Mouse (Mus musculus) embryonic facial prominence, embryonic 15.5 days (tissue): Measurements from ENCODE around the gene Mtor. TPM values are rescaled to one million over a fixed set of nuclear protein-coding genes. Genes with fewer than 3 reads are reported as not detected.
A peak's percentile ranks its signal among the peaks of the same experiment; 100 is the strongest.

Experiments used
- ATAC-seq: fragments of 200-750 bp; cut with Nextera tagmentation; 2 replicates; pipeline ENCODE4 v1.8.0; 2017; ENCODE audit warnings: low read depth, moderate TSS enrichment; ENCODE audit not compliant: insufficient number of reproducible peaks, low FRiP score, low TSS enrichment
- H3K27ac ChIP-seq: fragments of 300-500 bp; sonication (generic); replicated peaks from 2 replicates; pipeline ENCODE4 v1.5.1; 2015; ENCODE audit warnings: mild to moderate bottlenecking, inconsistent platforms
- H3K27me3 ChIP-seq: fragments of 300-500 bp; sonication (generic); 2 replicates; pipeline ENCODE4 v1.6.1; 2015; ENCODE audit warnings: inconsistent platforms
- H3K36me3 ChIP-seq: fragments of 300-500 bp; sonication (generic); 2 replicates; pipeline ENCODE4 v1.6.1; 2015; ENCODE audit warnings: mild to moderate bottlenecking, inconsistent platforms
- H3K4me1 ChIP-seq: fragments of 300-500 bp; sonication (generic); 2 replicates; pipeline ENCODE4 v1.6.1; 2015; ENCODE audit warnings: inconsistent platforms
- H3K4me2 ChIP-seq: fragments of 300-500 bp; sonication (generic); replicated peaks from 2 replicates; pipeline ENCODE4 v1.6.1; 2015; ENCODE audit warnings: mild to moderate bottlenecking, inconsistent platforms
- H3K4me3 ChIP-seq: fragments of 300-500 bp; sonication (generic); replicated peaks from 2 replicates; pipeline ENCODE4 v1.5.1; 2015; ENCODE audit warnings: mild to moderate bottlenecking, inconsistent platforms
- H3K9ac ChIP-seq: fragments of 300-500 bp; sonication (generic); 2 replicates; pipeline ENCODE4 v1.6.1; 2015; ENCODE audit warnings: inconsistent platforms
- H3K9me3 ChIP-seq: fragments of 300-500 bp; sonication (generic); replicated peaks from 2 replicates; pipeline ENCODE4 v1.6.1; 2016; ENCODE audit warnings: inconsistent platforms
- WGBS: fragments of 180-500 bp; shearing (Covaris S2); methylation state at CpG from one replicate; pipeline ENCODE4 v1.1.7; 2015; 5-methylcytosine and 5-hydroxymethylcytosine counted together
- polyA plus RNA-seq: library from polyadenylated mRNA; unstranded; fragments of >200 nt; fragmentation: Nextera tagmentation; extraction: Ambion mirVana; gene quantifications from 2 replicates; pipeline ENCODE4 v1.2.1, GENCODE M21; 2015

Mtor gene
- polyA plus RNA-seq, 1 experiment from 2014 or later = 14.9 TPM

- 91% methylated on average over 6 of the region's 6 CpGs for WGBS
- no peak for ATAC-seq
- peaks cover 71% of the 10 kb centered on the region for H3K36me3 ChIP-seq
- no peak overlapping the region for H3K27ac ChIP-seq
- no peaks in the 10 kb centered on the region for H3K27me3 ChIP-seq
- no peaks in the 10 kb centered on the region for H3K9me3 ChIP-seq
- no peaks in the 10 kb centered on the region; the same call in 1 of the 2 replicates for H3K4me1 ChIP-seq
- no peak overlapping the region for H3K4me3 ChIP-seq
- no peak overlapping the region for H3K4me2 ChIP-seq
- no peak overlapping the region for H3K9ac ChIP-seq
These were observed 46.7 kb downstream of the Mtor start for GRCm38 (mm10) chr4:148495160-148495559.

- no peak overlapping the region for H3K9ac ChIP-seq
- peaks cover 63% of the 10 kb centered on the region for H3K36me3 ChIP-seq
- H3K27ac ChIP-seq = no peak overlapping the region
- no peaks in the 10 kb centered on the region for H3K9me3 ChIP-seq
- ATAC-seq = peak; percentile 47
- H3K4me2 ChIP-seq = no peak overlapping the region
- H3K4me1 ChIP-seq = no peaks in the 10 kb centered on the region
- no peaks in the 10 kb centered on the region for H3K27me3 ChIP-seq
- WGBS = 79% methylated on average over 25 of the region's 25 CpGs
- H3K4me3 ChIP-seq = no peak overlapping the region
These were observed 47.7 kb downstream of the Mtor start for GRCm38 (mm10) chr4:148495874-148496689.

DNA sequence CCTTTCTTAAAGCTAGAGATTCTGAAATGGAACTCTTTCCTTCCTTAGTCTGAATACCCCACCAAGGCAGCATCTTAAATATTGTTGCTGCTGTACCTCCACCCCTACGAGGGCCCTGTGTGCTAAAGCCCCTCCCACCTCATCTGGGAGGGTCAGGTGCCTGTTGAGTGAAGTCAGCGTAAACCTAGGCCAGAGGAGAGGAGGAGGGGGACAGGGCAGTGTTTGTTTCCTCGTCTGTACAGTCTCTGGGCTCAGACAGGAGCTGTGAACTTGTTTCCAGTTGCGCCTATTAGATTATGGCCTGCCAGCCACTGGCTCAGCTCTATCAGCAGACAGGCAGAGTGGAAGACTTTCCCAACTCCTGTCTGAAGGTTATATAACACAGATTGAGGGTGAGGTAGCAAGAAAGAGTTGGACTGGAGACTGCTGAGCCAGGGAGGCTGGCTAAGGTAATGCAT lies 52.0 kb downstream of the Mtor start, which contains the start of gene Angptl7:
Angptl7 (minus strand) TSS at position 51 of the 458 bp plus-strand sequence.
- no peaks in the 10 kb centered on the region for H3K27me3 ChIP-seq
- ATAC-seq = no peak
- H3K9me3 ChIP-seq = no peaks in the 10 kb centered on the region
- H3K4me2 ChIP-seq = no peak within 1 kb of the TSS
- H3K36me3 ChIP-seq = peaks cover 69% of the 10 kb centered on the region
- H3K9ac ChIP-seq = no peak within 1 kb of the TSS
- no peaks in the 10 kb centered on the region for H3K4me1 ChIP-seq
- H3K27ac ChIP-seq = no peak within 1 kb of the TSS
- H3K4me3 ChIP-seq = no peak within 1 kb of the TSS
- WGBS = 57% methylated on average over 4 of the region's 4 CpGs

- WGBS = 59% methylated on average over 8 of the region's 8 CpGs
- Histone ChIP-seq H3K4me3 (no peak overlapping the region), H3K4me2 (no peak overlapping the region), H3K27ac (no peak overlapping the region), H3K27me3 (no peaks in the 10 kb centered on the region), H3K4me1 (peaks cover 9% of the 10 kb centered on the region; the same call in 1 of the 2 replicates), H3K36me3 (peaks cover 58% of the 10 kb centered on the region), H3K9ac (no peak overlapping the region), H3K9me3 (no peaks in the 10 kb centered on the region)
- no peak for ATAC-seq
These were observed 56.1 kb downstream of the Mtor start for GRCm38 (mm10) chr4:148504497-148504959.

GRCm38 (mm10) chr4:148507585-148507984 lies 59.2 kb downstream of the Mtor start:
- peaks cover 17% of the 10 kb centered on the region for H3K4me1 ChIP-seq

GRCm38 (mm10) chr4:148508084-148508849 lies 59.9 kb downstream of the Mtor start:
- 90% methylated on average over 14 of the region's 14 CpGs for WGBS
- 0 out of 2 replicates have a peak overlapping the region, but pooled peaks have one; percentile 44 for H3K27ac ChIP-seq
- peaks cover 17% of the 10 kb centered on the region for H3K4me1 ChIP-seq

More at GRCm38 (mm10) chr4:148507585-148507984, 59.2 kb downstream of the Mtor start:
- Histone ChIP-seq H3K36me3 (peaks cover 49% of the 10 kb centered on the region), H3K4me3 (no peak overlapping the region), H3K27me3 (no peaks in the 10 kb centered on the region), H3K9me3 (no peaks in the 10 kb centered on the region), H3K4me2 (no peak overlapping the region), H3K9ac (no peak overlapping the region), H3K27ac (0 out of 2 replicates have a peak overlapping the region, but pooled peaks have one; percentile 44)
- no peak for ATAC-seq
- 62% methylated on average over 5 of the region's 5 CpGs for WGBS

GRCm38 (mm10) chr4:148509450-148510084 lies 61.2 kb downstream of the Mtor start:
- Histone ChIP-seq H3K9ac (no peak overlapping the region), H3K36me3 (peaks cover 45% of the 10 kb centered on the region), H3K27ac (peak overlapping the region; percentile 69; the same call in 1 of the 2 replicates), H3K27me3 (no peaks in the 10 kb centered on the region), H3K4me3 (no peak overlapping the region), H3K4me2 (no peak overlapping the region), H3K9me3 (no peaks in the 10 kb centered on the region), H3K4me1 (peaks cover 17% of the 10 kb centered on the region)
- WGBS = 67% methylated on average over 8 of the region's 8 CpGs
- ATAC-seq = no peak

More at GRCm38 (mm10) chr4:148508084-148508849, 59.9 kb downstream of the Mtor start:
- Histone ChIP-seq H3K4me3 (no peak overlapping the region), H3K36me3 (peaks cover 48% of the 10 kb centered on the region), H3K9me3 (no peaks in the 10 kb centered on the region), H3K27me3 (no peaks in the 10 kb centered on the region), H3K4me2 (no peak overlapping the region), H3K9ac (no peak overlapping the region)
- no peak for ATAC-seq

DNA sequence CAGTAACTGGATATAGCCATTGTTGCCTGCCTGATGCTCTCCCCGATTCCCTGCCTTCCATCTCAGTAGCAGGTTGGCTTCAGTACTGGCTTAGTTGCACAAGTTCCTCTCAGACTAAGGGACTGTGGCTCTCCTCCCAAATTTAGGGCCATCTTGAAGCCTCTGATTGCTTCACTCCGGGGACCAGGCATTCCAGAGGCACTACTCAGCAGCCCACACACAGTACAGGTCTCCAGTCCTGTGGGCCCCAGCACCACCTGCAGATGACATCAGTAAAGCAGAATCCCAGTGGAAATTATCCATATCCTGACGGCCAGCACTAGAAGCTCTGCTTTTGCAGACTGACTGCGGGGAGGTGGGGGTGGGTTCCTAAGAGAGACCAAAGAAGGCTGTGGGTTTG lies 62.3 kb downstream of the Mtor start:
- Histone ChIP-seq H3K4me2 (no peak overlapping the region), H3K4me1 (peaks cover 17% of the 10 kb centered on the region), H3K36me3 (peaks cover 51% of the 10 kb centered on the region), H3K9ac (no peak overlapping the region), H3K9me3 (no peaks in the 10 kb centered on the region), H3K4me3 (no peak overlapping the region), H3K27ac (peak overlapping the region; percentile 65; the same call in 1 of the 2 replicates), H3K27me3 (no peaks in the 10 kb centered on the region)
- ATAC-seq = no peak
- 66% methylated on average over 4 of the region's 4 CpGs for WGBS

GRCm38 (mm10) chr4:148511334-148511733 lies 62.9 kb downstream of the Mtor start:
- no peak overlapping the region for H3K4me2 ChIP-seq
- ATAC-seq = no peak
- H3K4me3 ChIP-seq = no peak overlapping the region
- H3K9me3 ChIP-seq = no peaks in the 10 kb centered on the region
- peaks cover 17% of the 10 kb centered on the region for H3K4me1 ChIP-seq
- peaks cover 49% of the 10 kb centered on the region for H3K36me3 ChIP-seq
- H3K27ac ChIP-seq = no peak overlapping the region
- no peaks in the 10 kb centered on the region for H3K27me3 ChIP-seq
- 92% methylated on average over 4 of the region's 4 CpGs for WGBS
- no peak overlapping the region for H3K9ac ChIP-seq

- ATAC-seq = peak; percentile 40; the same call in 1 of the 2 replicates
- peaks cover 14% of the 10 kb centered on the region for H3K4me1 ChIP-seq
- no peak overlapping the region for H3K4me2 ChIP-seq
- no peaks in the 10 kb centered on the region for H3K9me3 ChIP-seq
- no peaks in the 10 kb centered on the region for H3K27me3 ChIP-seq
- WGBS = 70% methylated on average over 6 of the region's 6 CpGs
- no peak overlapping the region for H3K4me3 ChIP-seq
- H3K27ac ChIP-seq = no peak overlapping the region
- peaks cover 58% of the 10 kb centered on the region for H3K36me3 ChIP-seq
- no peak overlapping the region for H3K9ac ChIP-seq
These were observed 64.7 kb downstream of the Mtor start for GRCm38 (mm10) chr4:148513021-148513559.
